Mouse (Mus musculus) heart, postnatal 25 days (tissue): ENCODE data around the gene Map7d3. TPM values are rescaled to one million over a fixed set of nuclear protein-coding genes. Genes with fewer than 3 reads are reported as not detected.
A peak's percentile ranks its signal among the peaks of the same experiment; 100 is the strongest.

ENCODE experiments used
- DNase-seq: peaks from one replicate; pipeline ENCODE4 v3.0.0; 2022; ENCODE audit warnings: low spot score
- intact Hi-C: fragments of 180-260 bp; cut with DNase I; formaldehyde crosslinking; loops from one replicate; pipeline ENCODE4 v1.15.1; 2025
- total RNA-seq, 2 experiments: library from RNA; stranded (reverse); gene quantifications; 2 replicates each; pipeline ENCODE4 v1.2.3; 2021

Gene Map7d3
- total RNA-seq, result under 1 TPM; 0.50 to 0.73 TPM

GRCm38 (mm10) chrX:56821765-56822603 lies at the start of gene Map7d3:
Map7d3 (minus strand) TSS chrX:56822326.
- no peak for DNase-seq
- intact Hi-C loops, result no loop called here

- DNase-seq, result no peak
Measured at GRCm38 (mm10) chrX:56869863-56870262, 47.7 kb upstream of the Map7d3 start, which contains the start of gene Adgrg4. Adgrg4 (plus strand) TSS chrX:56870163.

GRCm38 (mm10) chrX:56841255-56841654 lies 19.1 kb upstream of the Map7d3 start:
- DNase-seq, result no peak
- intact Hi-C loops, result loop anchor here (10.0 kb wide), 1 partner anchor 274 kb away; no protein-coding TSS in a partner anchor

More at GRCm38 (mm10) chrX:56869863-56870262, 47.7 kb upstream of the Map7d3 start, which contains the start of gene Adgrg4:
- intact Hi-C loops, result no loop called here

GRCm38 (mm10) chrX:56839369-56839768 lies 17.2 kb upstream of the Map7d3 start:
- DNase-seq, result no peak
- intact Hi-C loops, result loop anchor here (2.0 to 5.0 kb wide), 3 partner anchors 82 to 267 kb away; no protein-coding TSS in a partner anchor

GRCm38 (mm10) chrX:56835842-56836241 lies 13.7 kb upstream of the Map7d3 start:
- intact Hi-C loops, result loop anchor here (5.0 kb wide), 2 partner anchors 79 to 264 kb away; no protein-coding TSS in a partner anchor

GRCm38 (mm10) chrX:56827492-56827891 lies 5.4 kb upstream of the Map7d3 start:
- DNase-seq, result no peak
- intact Hi-C loops, result no loop called here

More at GRCm38 (mm10) chrX:56835842-56836241, 13.7 kb upstream of the Map7d3 start:
- DNase-seq, result no peak

- DNase-seq, result no peak
- intact Hi-C loops, result loop anchor here (1.0 to 2.0 kb wide), 2 partner anchors 36 to 140 kb away; no protein-coding TSS in a partner anchor
Measured at GRCm38 (mm10) chrX:56791268-56791667, 30.9 kb downstream of the Map7d3 start.

GRCm38 (mm10) chrX:56790591-56790990 lies 31.5 kb downstream of the Map7d3 start:
- no peak for DNase-seq
- intact Hi-C loops, result loop anchor here (2.0 kb wide), 1 partner anchor 140 kb away; no protein-coding TSS in a partner anchor

- intact Hi-C loops, result loop anchor here (5.0 kb wide), 1 partner anchor 60 kb away; no protein-coding TSS in a partner anchor
- no peak for DNase-seq
Measured at GRCm38 (mm10) chrX:56787486-56787885, 34.6 kb downstream of the Map7d3 start.

GRCm38 (mm10) chrX:56786281-56787061 lies 35.7 kb downstream of the Map7d3 start:
- intact Hi-C loops, result loop anchor here (5.0 kb wide), 1 partner anchor 59 kb away; no protein-coding TSS in a partner anchor
- DNase-seq, result no peak

GRCm38 (mm10) chrX:56773329-56773728 lies 48.8 kb downstream of the Map7d3 start:
- intact Hi-C loops, result no loop called here

GRCm38 (mm10) chrX:56771751-56772150 lies 50.4 kb downstream of the Map7d3 start:
- DNase-seq, result no peak
- intact Hi-C loops, result no loop called here

More at GRCm38 (mm10) chrX:56773329-56773728, 48.8 kb downstream of the Map7d3 start:
- no peak for DNase-seq

- no peak for DNase-seq
- intact Hi-C loops, result no loop called here
Measured at GRCm38 (mm10) chrX:56769838-56770237, 52.3 kb downstream of the Map7d3 start.

- intact Hi-C loops, result no loop called here
Measured at GRCm38 (mm10) chrX:56760257-56760760, 61.8 kb downstream of the Map7d3 start.

GRCm38 (mm10) chrX:56756352-56756751 lies 65.8 kb downstream of the Map7d3 start:
- no peak for DNase-seq
- intact Hi-C loops, result loop anchor here (5.0 kb wide), 1 partner anchor 81 kb away; no protein-coding TSS in a partner anchor

More at GRCm38 (mm10) chrX:56760257-56760760, 61.8 kb downstream of the Map7d3 start:
- no peak for DNase-seq

GRCm38 (mm10) chrX:56755646-56756045 lies 66.5 kb downstream of the Map7d3 start:
- intact Hi-C loops, result loop anchor here (1.0 to 5.0 kb wide), 3 partner anchors 36 to 105 kb away; no protein-coding TSS in a partner anchor
- DNase-seq, result no peak

GRCm38 (mm10) chrX:56753317-56754289 lies 68.5 kb downstream of the Map7d3 start:
- no peak for DNase-seq
- intact Hi-C loops, result loop anchor here (2.0 kb wide), 1 partner anchor 103 kb away; no protein-coding TSS in a partner anchor

GRCm38 (mm10) chrX:56752144-56752543 lies 70.0 kb downstream of the Map7d3 start:
- DNase-seq, result peak; percentile 11
- intact Hi-C loops, result no loop called here
